Mouse (Mus musculus): ENCODE data around the gene Lrit2.

Gene Lrit2

DNA sequence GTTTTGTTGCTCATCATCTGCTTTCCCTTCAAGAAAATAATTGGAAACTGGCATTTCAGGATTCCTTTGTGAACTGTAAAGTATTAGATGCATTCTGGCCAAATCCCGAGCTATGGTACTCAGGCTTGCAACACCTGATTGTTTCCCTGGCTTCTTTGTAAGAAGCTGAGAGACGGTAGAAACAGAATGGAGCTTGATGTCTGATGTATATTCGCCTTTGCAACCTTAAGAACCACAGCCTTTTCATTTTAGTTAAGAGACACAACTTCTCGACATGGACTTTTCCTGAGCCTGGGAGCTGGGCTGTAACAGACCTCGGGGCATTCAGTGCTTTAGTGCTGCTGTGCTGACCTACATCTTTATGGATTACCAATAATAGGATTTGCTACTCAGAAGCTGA is at the start of gene Lrit2:
TSS of gene Lrit2 (plus strand) at position 301 of the 400 bp plus-strand sequence.
- in situ Hi-C loops (cut with MseI, MboI), result no loop called here

DNA sequence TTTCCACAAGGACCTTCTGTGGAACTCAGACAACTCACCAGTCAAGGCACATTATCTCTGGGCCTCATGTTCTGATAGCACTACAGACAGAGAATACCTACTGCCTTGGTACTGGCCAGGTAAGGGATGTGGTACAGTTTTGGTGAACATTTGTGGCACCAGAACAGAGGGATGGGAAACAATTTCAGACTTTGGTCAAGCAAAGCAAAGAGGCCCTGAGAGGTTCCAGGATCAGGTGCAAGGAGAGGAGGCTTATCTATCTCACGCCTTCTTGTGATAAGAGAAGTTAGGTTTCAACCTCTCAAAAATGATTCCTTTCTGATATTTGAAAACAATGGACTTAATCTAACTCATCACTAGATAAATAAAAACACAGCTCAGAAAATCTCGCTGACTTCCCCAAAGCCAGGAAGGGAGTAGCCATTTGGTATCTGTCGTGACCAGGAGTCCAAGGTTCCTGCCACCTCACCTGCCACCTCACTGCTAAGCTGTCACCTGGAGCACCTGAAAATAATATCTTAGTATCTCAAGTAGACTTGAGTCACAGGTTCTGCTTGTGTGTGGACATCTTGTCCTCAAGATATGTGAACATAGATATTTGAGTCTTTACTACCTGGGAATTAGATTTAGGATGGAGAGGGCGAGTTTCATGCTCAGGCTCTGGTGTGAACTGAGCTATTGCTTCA is 40.3 kb upstream of the Lrit2 start:
- in situ Hi-C loops (cut with MseI, MboI), result no loop called here

DNA sequence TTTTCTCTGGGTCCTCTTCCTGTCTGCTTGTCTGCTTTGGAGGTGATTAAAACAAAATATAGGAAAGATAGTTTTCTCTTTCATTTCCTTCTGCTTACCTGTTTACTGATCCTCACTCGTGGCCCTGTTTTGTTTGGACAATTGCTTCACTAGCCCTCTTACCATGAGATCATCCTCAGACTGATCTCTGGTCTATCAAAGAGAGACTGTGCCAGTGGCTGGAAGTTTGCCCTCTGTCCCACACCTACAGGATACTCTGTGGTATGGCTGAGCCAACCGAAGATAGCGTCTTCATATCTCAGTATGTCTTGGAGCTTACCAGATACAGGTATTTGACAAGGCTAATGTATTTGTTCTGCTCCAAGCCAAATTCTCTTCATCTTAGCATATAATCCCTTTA is 39.8 kb upstream of the Lrit2 start:
- in situ Hi-C loops (cut with MseI, MboI), result no loop called here

DNA sequence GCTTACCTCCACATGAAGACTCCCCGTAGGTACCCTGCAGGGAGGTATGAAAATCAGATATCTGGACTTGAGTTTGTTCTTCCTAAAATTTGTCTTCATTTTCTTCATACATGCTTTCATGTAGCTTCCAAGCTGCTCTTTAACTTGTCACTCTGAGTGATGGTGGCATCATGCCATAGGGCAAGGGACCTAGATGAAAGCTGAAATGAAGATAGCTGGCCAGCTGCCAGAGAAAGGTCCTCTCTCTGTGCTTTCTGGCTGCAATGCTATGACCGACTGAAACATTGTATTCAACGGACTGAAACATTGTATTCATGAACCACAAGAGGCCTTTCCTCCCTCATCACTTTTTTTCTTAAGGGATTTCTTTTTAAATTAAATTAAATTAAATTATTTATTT is 39.2 kb upstream of the Lrit2 start:
- in situ Hi-C loops (cut with MseI, MboI), result no loop called here

DNA sequence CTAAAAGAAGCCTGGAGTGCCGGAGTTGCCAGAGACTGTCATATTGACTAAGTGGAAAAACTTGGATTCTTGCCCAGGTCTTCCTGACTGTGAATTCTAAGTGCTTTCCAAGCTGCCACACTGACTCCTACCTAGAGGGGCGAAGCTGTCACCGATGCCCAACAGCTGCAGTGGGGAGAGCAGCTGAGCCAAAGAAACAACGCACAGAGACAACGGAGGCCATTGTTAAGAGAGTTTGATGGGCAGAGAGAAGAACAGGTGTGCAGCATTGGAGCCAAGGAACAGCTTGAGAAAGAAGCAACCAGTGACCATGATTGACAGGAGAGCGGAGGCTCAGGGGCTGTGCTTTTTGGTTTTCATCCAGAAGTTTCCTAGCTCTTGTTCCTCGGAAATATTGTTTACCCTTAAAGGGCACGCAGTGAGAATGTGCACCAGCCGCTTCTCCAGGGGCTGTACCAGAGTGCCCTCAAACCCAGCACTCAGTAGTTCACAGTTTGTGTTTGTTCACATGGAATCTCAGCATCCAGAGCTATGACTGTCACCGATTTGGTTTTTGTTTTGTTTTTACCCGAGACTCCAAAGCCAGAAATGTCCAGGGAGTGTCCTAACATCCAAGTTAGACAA is 35.1 kb upstream of the Lrit2 start:
- in situ Hi-C loops (cut with MseI, MboI), result loop anchor here (5.0 kb wide), 1 partner anchor 165 kb away; no protein-coding TSS in a partner anchor

DNA sequence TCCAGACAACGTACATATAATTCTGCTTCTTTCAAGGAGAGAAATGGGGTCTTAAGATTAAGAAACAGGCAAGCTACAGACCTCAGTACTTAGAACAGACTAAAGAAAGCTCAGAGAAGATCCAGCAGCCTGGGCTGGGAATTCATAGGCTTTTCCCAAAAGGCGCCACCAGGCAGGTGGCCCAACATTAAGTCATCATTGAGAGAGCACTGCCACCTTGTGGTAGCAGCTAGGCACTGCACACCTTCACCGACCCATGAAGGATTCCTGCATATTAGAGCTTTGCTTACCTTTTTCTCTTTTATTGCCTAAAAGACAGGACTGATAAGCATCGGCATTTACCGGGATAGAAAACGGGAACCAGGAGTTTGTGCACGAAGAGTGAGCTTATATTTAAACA is 34.5 kb upstream of the Lrit2 start:
- in situ Hi-C loops (cut with MseI, MboI), result loop anchor here (5.0 kb wide), 1 partner anchor 166 kb away; no protein-coding TSS in a partner anchor

DNA sequence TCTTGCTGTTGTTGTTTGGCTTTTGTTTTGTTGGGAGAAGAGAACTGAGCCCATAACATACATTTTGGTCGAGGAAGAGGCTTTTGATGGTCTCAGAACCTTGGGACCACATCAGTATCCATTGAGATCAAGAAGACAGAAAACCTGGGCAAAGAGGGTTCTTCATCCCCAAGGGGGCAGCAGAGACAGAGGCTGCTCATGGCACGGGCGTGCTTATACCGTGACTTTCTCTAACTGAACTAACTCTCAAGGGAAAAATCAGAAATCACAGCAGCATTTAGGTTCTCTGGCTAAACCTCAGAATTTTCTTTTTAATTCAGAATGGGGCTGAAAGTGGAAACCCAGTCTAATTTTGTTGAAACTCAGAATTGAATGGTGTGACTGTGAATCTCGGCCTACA is 33.3 kb upstream of the Lrit2 start:
- in situ Hi-C loops (cut with MseI, MboI), result loop anchor here (5.0 kb wide), 1 partner anchor 167 kb away; no protein-coding TSS in a partner anchor

DNA sequence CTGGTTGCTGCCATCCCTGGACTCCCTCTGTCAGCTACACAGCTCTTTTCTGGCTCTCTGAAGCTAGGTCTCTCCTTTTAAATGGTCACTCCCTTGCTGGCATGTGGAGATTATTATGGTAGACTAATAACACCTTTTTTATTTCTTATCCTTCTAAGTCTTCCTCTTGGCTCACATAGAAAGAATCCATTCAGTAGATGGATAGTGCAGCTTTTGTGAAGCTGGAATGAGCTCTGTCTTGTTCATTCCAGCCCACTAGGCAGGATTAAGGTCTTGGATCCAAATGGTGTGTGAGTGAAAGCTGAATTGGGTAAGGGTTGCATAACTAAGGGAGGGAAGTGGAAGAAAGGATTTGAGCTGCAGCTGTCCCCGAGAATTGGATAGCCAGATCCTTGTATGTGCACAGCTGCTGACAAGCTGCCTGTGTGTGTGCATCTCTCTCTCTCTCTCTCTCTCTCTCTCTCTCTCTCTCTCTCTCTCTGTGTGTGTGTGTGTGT is 18.8 kb upstream of the Lrit2 start, which contains the start of gene Rgr:
TSS of gene Rgr (minus strand) at position 51 of the 497 bp plus-strand sequence.
- in situ Hi-C loops (cut with MseI, MboI), result no loop called here

DNA sequence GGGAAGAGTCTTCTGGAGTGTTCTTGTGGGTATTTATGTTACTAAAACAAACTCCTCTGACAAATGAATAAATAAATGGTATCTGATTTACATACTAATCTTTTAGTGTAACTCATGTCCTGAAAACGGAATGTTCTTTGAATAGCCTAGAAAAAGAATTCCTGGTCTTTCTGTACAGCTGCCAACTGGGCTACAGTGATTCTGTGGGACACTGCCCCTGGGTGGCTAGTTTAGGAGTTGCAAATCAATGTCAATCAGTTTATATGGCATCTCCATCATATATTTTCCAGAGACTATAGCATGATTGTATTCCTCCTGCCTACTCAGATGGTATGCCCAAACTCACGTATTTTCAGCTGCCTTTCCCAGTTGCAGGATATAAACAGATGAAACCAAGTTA is 2.9 kb upstream of the Lrit2 start:
- in situ Hi-C loops (cut with MseI, MboI), result no loop called here

DNA sequence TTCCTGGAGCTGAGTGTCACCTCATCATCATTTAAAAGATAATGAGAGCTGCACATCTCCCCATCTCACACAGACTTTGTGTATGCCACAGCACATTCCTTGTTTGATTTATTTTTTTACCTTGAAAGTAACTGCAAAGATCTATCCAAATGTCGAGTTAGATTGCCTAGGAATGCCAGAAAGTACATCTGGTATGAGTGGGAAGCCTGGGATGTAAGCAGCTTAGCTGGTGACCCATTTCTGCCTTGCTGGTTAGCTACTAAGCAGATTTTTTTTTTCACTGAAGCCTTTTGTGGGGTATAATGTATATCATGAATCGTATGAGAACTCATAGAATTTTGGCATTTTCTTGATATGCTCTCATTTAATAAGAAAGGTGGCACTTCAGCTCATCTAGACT is 1.1 kb upstream of the Lrit2 start:
- in situ Hi-C loops (cut with MseI, MboI), result no loop called here

DNA sequence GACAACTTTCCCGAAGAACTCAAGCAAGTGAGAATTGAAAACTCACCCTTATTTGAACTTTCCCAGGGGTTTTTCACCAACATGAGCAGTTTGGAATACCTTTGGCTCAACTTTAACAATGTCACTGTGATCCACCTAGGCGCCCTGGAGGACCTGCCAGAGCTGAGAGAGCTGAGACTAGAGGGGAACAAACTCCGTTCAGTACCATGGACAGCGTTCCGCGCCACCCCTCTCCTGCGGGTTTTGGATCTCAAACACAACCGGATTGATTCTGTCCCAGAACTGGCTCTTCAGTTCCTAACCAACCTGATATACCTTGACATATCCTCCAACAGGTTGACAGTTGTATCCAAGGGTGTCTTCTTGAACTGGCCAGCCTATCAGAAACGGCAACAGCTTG is 787 bp downstream of the Lrit2 start:
- in situ Hi-C loops (cut with MseI, MboI), result no loop called here

DNA sequence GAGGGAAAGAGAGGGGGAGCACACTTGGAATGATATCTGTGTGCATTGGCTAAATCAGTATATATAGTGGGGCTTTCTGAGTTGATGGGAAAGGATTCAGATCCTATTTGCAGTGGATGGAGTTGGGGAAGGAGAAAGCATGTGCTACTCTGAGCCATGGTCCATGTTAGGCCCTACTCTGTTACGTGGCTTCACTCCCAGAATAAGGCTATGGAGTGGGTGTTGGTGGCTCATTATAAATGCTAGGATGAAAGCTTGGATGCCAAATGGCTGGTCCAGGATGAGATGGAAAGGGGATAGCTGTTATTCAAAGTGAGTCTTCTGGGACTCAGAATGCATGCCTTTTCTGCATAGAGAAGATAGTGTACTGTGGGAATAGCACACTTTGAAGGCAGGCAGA is 13.0 kb downstream of the Lrit2 start:
- in situ Hi-C loops (cut with MseI, MboI), result no loop called here

DNA sequence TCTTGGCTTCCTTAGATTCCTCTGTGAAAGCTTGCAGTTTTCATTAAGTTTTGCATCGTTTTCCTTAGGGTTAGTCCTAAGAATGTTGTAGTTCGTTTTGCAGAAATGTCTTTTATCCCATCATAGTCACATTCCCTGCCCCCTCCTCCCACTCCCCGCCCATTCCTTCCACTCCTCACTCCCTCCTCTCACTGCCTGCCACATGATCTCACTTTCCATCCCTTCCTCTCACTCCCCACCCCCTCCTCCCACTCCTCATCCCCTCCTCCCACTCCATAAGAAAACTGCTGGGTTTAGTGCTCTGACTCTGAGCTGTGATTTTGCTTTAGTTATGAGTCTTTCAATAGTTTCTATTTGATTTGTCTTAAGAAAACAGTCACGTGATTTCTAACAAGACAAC is 16.0 kb downstream of the Lrit2 start:
- in situ Hi-C loops (cut with MseI, MboI), result no loop called here

DNA sequence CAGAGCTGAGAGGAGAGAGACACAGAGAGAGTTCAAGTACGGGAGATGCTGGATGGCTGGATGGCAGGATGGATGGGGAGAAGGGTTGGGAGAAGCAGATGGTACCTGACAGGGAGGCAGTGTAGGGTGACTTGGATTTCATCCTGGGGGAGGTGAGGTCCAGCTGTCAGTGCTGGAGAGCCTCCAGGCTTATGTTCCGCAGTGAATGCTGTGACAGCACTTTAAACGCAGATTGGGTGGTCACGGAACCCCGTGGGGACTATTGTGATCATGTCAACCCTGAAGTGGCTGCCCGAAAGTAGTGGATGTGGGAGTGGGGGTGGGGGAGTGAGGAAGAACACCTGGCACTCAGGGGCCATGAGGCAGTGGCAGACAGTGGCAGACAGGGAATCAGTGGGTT is 26.7 kb downstream of the Lrit2 start:
- in situ Hi-C loops (cut with MseI, MboI), result no loop called here

DNA sequence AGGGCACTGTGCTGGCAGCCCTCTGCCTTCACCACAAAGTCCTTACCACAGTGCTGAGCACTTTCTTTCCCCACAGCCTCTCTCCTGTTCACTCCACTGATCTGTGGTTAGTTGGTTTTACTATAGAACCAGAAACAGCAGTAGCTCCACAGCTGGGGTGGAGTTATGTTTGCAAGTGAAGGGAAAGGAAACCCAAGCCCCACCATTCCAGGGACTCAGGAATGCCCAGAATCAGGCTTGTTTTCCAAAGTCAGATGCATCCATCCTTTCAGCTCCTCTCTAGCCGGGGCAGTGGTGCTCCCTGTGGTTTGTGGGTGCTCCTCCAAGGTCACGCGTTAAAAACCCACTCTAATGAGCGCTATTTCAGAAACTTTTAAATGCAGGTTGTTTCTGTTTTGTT is 27.8 kb downstream of the Lrit2 start:
- in situ Hi-C loops (cut with MseI, MboI), result no loop called here

DNA sequence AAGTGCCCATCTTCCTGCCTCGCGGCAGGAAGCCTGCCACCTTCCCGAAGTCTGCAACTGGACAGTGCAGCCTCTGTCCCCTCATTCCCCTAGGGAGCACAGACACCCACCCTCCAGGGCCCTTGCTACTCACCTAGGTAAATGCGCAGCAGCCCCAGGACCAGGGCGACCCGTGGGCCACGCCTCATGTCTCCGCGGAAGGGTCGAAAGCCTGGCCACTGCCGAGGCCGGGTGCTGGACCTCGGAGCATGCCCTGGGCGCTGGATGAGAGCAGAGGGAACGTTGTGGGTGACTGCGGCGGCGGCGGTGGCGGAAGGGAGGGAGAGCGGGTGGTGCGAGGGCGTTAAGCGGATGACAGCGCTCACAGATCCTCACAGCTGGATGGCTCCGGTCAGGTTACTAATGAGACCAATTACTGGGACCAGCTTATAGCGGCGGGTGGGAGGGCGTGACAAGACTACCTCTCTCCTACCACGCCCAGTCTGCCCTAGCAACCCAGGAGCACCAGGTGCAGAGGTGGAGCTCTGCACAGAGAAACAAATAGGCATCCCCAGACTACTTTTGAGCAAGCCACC is 30.3 kb downstream of the Lrit2 start, which contains the start of gene Cdhr1:
TSS of gene Cdhr1 (minus strand) at position 392 of the 575 bp plus-strand sequence.
- in situ Hi-C loops (cut with MseI, MboI), result no loop called here

DNA sequence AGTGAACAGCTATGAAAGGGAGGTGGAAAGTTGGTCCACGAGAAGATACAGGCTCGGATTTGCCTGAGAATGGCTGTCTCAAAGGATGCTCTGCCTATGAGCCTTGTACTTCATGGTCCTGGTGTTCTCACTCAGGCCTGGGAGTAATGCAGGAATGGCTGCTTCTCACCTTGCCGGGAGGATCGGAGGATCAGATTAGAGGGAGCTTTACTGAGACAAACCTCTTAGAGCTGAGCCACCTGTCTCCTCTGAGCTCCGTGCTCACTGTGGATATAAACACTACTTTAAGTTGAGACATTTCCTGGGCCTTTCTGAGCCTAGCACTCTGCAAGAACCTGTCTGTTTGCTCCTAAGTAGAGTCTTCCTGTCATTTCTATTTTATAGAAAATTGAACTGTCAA is 33.8 kb downstream of the Lrit2 start:
- in situ Hi-C loops (cut with MseI, MboI), result no loop called here

DNA sequence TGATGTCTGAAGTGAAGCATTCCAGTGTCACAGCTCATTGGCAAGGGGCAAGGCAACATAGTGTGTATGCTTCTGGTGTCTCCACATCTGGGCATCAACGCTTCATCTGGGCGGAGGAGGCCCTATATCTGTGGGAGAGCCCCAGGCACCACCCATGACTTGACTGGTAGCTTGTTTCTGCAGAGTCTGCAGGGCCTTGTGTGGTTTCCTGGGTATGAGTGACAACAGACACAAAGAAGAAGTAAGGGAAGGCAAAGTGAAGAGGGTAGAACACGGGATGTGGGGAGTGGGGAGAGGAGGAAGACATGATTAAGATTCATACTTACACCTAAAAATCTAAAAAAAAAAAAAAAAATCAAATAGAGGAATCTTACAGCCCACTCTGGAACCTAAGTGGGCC is 34.8 kb downstream of the Lrit2 start:
- in situ Hi-C loops (cut with MseI, MboI), result no loop called here

DNA sequence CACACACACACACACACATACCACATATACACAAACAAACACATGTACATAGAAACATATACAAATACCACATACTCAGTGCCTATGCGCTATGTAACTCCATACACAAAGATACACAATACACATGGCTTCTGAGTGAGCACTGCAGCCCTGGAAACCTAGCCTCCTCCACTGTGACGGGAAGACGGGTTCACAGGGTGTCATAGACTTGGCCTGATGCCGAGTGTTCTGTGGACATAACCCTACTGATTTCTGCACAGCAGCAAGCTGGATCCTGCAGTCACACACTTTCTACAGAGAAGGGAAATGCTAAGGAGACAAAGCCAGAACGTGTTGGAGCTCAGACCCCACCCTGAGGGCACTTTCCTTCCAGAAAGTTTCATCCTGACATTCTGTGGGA is 37.0 kb downstream of the Lrit2 start:
- in situ Hi-C loops (cut with MseI, MboI), result no loop called here

DNA sequence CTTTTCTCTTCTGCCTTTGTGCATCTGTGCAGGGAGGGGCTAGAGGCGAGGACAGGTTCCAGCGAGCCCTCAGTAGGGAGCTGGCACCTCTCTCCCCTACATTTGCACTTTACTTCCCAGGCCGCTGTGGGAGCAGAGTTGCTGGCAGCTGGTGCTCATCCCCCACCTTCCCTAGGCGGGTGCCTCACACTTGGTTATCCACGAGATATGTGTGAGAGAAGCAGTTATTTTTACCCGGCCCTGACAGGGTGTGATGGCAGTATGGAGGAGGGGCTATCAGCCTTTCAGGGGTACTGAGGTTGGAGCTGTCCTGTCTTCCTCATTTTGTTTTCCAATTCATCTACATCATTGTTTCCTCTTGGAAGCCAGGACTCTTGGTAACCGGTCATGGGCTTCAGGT is 38.1 kb downstream of the Lrit2 start:
- in situ Hi-C loops (cut with MseI, MboI), result no loop called here

DNA sequence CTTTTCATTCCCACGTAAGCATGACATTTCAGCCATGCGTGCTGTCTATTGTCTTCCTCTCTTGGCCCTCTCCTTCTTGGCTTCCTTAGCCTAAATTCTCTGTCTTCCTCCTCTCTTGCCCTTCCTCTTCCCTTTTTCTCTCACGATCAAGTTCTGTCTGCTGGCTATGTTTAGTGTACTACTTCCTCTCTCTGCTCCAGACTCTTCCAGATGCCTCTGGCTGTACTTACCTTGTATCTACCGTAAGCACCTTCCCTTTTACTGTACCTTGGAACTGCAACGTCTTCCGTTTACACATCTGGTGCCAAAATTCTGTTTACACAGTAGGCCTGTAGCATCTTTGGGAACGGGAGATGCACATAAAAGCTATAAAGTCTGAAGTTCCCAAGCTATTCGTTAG is 41.7 kb downstream of the Lrit2 start:
- in situ Hi-C loops (cut with MseI, MboI), result no loop called here

DNA sequence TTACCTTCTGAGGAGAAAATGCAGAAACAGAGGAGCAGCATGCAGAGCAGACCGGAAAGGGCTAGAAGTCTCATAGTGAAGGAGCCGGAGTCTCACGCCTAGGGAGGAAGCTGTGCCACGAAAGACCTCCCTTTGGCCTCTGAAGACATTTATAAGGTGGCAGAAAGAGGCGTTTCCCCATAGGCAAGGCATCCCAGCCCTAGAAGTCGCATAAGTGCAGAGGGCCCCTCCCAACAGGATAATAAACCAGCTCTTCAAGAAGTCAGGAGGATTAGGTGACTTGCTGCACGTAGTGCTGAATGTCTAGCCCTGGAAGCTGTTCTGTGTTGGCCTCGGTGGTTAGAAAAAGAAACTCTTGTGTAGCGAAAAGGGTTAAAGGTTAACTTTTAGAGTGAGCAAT is 42.2 kb downstream of the Lrit2 start:
- in situ Hi-C loops (cut with MseI, MboI), result no loop called here

DNA sequence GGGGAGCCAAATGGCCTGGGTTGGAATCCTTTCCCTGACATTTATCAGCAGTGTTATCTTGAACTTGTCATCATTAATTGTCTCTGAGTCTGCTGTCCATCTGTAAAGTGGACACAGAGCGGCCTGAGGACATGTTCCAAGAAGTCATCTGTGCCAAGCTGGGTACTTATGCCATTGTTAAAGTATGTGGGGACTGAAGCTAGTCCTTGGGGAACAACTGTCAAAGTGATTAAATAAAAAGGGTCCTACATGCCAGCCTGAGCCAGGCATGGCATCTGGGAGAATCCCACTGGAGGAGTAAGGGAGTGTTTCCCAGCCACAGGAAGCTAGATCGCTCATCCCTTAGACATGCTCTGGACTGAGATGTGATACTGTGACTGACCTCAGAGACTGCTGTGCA is 42.7 kb downstream of the Lrit2 start:
- in situ Hi-C loops (cut with MseI, MboI), result no loop called here
